Mouse (Mus musculus) cerebellum, adult 9-10 months (tissue): ENCODE data around the gene Cfap65.

Experiments
- DNase-seq: peaks from one replicate; pipeline ENCODE4 v3.0.0; 2022

The Cfap65 gene

DNA sequence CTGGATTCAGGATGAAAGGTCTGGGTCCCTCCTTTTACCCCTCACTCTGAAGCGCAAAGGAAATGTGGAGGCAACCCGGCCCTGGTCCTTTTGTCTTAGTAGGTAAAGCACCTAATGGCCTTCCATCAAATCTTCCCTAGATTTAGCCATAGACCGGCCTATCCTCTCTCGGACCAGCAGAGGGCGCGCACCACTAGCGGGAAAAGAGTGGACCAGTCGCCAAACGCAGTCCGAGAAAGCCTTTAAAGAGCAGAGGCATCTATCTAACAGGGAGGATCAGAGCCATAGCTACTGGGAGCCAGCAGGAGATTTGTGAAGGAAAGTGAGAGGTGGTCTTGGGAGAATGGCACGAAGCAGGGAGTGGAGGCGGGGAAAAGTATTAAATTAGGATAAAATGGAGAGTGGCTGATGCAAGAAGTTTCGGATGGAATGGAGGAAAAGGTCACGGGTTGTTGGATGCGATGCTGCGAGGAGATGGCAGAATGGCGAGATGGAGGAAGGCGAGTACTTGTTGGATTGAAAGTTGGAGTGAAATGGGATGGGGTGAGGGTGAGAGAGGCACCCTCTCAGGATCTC, 54.5 kb downstream of the Cfap65 start:
- DNase-seq = peak; percentile 84

DNA sequence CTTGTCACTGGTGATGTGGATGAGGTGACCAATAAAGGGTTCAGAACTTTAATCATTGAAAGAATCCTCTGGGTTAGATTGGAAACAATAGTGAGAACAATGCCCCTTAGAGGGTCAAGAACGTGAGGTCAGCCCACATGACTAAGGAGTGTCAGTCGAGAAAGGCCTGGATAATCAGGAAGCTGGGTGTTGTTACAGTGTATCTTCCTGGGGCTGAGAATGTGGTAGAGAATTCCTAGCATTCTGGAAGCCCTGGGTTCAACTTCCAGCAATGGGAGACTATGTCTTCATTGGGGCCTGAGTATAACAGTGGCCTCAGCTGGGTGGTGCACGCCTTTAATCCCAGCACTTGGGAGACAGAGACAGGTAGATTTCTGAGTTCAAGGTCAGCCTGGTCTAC, 58.2 kb downstream of the Cfap65 start:
- no peak for DNase-seq

DNA sequence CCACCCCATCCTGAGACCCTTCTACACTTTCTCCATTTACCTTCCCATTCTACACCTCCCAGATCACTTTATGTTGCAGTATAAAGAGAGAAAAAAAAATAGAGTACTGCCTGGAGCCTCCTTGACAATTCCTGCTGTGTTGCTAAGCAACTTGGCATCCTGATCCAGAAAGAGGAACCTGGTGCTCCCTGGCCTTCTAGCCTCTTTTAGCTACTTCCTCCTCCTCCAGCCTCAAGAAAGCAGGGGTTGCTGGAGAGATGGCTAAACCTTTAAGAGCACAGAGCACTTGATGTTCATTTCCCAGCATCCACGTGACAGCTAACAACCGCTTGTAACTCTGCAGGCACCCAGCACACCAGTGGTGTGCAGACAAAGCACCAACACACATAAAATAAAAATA, 63.2 kb downstream of the Cfap65 start:
- no peak for DNase-seq

DNA sequence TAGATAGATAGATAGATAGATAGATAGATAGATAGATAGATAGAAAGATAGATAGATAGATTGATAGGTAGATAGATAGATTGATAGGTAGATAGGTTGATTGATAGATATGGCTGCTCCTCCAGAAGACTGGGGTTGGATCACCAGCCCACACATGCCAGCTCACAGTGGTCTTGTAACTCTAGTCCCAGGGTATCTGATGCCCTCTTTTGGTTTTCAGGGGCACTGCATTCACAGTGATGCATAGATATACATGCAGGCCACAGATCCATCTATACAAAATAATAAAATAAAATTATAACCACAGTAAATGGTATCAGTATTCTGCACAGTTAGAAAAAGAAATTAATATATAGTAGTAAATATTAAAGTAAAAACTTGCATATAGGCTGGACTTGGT, 73.6 kb downstream of the Cfap65 start:
- no peak for DNase-seq

DNA sequence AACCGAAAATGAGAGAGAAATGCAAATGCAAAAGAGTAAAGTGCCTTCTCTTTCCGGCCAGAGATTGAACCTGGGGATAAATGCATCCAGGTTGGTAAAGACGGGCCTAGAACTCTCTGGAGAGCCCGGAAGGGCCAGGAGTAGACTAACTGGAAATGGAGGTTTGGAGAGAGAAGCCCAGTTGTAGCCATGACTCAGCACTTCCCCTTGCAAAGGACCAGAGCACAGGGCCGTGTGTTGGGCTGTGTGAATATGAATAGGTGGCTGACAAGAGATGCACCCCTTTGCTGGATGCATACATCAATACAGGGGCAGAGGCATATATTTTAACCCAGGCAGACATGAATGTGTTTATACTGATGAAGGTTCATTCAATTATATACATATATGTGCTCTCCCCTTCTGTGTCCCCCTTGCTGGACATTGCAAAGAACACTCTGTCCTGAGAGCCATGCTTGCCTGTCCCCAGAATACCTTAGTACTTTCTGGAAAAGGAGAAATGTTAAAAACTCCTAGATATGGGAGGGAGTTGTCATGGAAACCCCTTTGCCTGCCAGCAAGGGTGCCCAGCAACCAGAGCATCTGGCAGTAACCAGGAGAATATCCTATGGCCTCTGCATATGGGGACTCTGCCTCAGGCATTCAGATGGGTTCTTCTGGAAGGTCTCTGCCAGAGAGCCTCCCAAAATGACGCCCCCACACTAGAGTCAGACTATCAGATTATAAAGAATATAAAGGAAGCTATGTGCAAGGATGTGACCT, 76.0 kb downstream of the Cfap65 start:
- peak; percentile 41 for DNase-seq

DNA sequence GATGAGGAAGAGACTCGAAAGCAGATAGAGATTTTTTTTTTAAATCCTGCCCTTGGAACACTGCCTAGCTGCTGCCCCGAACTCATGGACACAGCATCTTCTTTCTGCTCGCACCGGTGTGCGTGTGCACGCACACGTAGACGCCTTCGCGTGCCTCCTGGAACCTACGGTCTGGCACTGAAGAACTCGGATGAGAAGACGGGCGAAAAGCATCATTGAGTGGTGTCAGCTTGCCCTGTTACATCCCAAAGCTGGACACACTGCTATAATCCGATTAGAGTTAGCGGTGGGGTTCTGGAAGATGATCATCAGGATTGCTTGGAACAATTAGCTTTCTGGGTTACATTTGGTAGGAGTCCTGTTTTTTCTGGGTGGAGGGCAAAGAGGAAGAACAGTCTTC, 76.6 kb downstream of the Cfap65 start:
- no peak for DNase-seq

DNA sequence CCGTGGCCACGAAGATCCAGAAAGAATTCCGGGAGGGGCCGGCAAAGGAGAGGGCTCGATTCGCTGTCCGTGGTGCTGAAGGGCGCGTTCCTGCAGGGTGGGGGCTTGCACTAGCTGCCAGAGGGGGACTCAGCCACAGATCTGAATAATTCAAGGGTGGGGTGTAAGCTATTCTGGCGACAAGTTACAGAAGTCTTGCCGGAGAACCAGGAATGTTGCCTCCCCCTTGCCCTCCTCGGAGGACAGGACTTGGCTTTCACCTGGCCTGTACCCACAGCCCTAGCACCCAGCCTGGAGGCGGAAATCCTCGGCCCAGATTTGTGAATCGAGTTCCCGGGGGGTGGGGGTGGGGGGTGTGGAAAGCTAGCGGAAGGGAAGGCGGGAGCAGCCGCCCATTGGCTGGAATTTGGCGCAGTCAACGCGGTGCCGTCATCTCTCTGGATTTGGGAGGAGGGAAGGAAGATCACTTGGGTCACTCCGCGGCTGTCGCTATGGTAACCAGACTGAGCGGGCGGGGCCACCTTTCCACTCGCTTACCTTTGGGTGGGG, 77.2 kb downstream of the Cfap65 start:
- DNase-seq = peak; percentile 98

DNA sequence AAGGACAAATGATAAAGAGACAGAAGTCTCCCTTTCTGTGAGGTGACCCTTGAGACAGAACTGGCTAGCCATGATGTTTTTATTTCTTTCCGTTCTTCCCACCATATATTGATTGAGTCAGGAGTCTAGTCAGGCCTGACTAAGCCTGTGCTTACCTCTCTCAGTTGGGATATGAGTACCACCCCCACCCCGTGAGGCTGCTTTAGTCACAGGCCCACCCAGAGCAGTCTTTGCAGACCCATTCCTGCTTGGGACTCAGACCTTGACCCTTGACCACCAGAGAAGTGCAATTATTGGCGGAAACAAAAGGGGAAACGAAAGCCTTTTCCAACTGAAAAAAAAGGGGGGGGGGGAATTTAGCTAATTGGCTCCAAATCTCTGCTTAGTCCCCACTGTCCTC, 77.7 kb downstream of the Cfap65 start:
- peak; percentile 62 for DNase-seq

DNA sequence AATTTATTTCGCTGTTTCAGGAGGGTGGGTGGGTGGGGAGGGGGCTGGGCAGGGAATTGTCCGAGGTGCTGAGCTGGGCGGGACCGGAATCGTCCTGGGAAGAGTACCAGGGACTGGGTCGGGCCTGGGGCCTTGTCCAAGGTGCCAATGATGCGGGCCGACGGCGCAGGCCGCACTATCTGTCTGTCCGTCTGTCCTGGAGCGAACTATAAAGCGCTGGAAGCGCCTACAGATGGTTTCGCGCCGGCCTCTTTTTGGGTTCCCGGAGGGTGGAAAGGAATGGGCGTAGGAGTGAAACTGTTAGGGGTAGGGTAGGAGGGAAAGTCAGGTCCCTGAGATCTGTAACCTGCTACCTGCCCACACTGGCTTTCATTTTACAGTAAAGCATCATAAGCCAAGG, 78.2 kb downstream of the Cfap65 start:
- DNase-seq = peak; percentile 50

DNA sequence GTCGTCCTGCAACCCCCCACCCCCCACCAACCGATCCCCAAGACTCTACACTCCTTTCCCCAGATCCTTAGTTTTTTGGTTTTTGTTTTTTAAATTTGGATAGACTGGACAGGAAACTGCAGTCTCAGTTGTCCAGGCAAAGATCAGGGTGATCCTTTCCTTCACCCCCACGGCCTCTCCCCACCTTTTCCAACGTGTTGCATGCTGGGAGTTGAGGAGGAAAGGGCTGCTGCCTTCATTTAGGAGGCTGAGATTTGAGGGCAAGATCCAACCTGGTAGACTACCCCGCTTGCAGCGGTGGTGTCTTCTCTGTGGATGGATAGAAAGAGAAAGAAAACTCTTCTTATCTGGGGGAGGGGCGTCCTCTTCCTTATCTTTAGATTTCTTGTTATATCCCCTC, 78.6 kb downstream of the Cfap65 start:
- peak; percentile 66 for DNase-seq

DNA sequence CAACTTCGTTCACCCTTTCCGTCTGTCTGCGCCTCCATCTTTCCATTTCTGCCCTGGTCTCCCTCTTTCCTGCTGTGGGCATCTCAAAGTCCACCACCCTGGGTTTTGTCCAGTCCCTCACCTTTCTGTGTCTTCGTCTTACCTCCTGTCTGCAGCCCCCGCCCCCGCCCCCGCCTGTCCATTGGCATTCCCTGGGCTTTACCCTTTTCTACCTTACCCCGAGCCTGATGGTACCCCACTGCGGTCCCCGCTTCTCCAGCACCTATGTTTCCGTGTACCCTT, 79.0 kb downstream of the Cfap65 start:
- peak; percentile 55 for DNase-seq

DNA sequence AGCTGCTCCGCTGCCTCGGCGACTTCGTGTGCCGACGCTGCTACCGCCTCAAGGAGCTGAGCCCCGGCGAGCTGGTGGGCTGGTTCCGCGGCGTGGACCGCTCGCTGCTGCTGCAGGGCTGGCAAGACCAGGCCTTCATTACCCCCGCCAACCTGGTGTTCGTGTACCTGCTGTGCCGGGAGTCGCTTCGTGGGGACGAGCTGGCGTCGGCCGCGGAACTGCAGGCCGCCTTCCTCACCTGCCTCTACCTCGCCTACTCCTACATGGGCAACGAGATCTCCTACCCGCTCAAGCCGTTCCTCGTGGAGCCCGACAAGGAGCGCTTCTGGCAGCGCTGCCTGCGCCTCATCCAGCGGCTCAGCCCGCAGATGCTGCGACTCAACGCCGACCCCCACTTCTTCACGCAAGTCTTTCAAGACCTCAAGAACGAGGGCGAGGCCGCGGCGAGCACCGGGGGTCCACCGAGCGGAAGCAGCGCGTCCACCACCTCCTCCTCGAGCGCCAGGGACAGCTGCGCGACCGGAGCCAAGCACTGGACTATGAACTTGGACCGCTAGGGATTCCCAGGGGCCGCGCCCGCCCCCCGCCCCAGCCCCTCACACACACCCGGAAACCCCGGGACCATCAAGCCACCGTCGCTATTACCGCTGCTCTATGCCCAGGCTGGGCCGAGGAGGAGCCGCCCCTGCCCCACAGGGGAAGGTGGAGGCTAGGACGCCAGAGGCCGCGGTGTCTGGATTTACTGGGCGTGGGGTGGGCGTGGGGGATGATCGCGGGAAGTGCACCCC, 79.6 kb downstream of the Cfap65 start:
- peak; percentile 57 for DNase-seq

DNA sequence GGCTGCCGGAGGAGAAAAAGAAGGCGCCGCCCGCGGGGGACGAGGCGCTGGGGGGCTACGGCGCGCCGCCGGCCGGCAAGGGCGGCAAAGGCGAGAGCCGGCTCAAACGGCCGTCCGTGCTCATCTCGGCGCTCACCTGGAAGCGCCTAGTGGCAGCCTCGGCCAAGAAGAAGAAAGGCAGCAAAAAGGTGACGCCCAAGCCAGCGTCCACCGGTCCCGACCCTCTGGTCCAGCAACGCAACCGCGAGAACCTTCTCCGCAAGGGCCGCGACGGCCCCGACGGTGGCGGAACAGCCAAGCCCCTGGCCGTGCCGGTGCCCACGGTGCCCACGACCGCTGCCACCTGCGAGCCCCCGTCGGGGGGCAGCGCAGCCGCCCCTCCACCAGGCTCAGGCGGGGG, 80.2 kb downstream of the Cfap65 start:
- no peak for DNase-seq

DNA sequence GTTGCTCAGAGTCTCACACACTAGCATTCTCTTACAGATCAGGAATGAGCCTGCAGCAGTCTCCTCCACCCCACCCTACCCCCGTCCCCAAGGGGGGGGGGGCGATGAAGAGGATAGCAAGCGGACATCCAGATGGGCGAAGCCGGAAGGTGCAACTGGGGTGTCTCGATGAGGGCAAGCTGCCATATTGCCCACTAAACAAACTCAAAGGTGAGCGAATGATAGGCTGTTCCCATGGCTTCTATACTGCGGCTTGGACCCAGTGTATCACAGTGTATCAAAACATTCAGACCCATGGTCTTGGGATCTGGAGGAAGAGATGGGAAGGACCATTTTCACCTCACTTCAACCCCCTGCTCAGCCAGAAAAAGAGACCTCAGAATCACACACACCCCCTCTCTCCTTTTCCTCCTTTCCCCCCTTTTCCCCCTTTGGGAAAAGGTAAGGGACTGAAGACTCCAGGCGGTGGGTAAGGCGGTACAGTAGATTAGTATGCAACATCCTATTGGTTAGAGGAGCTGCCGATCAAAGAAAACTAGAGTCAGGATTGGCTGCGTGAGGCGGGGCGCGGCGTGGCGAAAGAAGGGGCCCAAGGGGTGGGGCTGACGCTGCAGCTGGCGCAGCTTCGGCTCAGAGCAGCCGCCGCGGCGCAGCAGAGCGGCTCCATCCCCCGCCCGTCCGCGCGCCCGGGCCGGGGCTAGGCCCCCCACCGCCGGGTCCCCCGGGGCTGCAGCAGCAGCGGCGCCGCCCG, 80.9 kb downstream of the Cfap65 start, which contains the start of gene Cdk5r2:
Cdk5r2 (plus strand) TSS at position 629 of the 751 bp plus-strand sequence.
- DNase-seq = peak; percentile 99
